Mouse (Mus musculus): ENCODE results near the gene Plekhm2. TPM values are rescaled to one million over a fixed set of nuclear protein-coding genes. Genes with fewer than 3 reads are reported as not detected.
A peak's percentile ranks its signal among the peaks of the same experiment; 100 is the strongest.

Plekhm2 gene
- polyA plus RNA-seq, 1 experiment from 2014 or later = 3.5 TPM

DNA sequence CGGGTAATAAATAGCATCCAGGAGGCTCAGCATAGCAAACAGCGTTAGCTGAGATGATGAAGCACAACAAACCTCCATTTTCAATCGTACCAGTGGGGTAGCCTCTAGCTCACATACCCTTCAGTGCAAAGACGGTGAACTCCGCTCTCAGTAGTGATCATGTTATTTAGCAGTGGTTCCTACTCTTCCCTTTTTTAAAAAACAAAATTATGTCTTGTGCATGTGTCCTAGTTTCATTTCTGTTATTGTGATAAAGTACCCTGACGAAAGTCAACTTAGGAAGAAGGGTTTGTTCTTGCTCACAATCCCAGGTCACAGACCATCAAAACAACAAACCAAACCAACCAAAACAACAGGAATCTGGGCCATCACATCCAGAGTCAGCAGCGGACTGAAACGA is 18.7 kb downstream of the Plekhm2 start:
- H3K36me3 ChIP-seq (ENCODE audit: control insufficient read depth, insufficient read depth, low read length) = peaks cover 7% of the 10 kb centered on the region
- no peaks in the 10 kb centered on the region for H3K27me3 ChIP-seq (ENCODE audit: control insufficient read depth, insufficient read depth, low read length)
- no peak overlapping the region for H3K4me2 ChIP-seq
- H3K27ac ChIP-seq (ENCODE audit: low read depth, low read length) = no peak overlapping the region
- H3K9ac ChIP-seq (ENCODE audit: low read depth, low read length) = no peak overlapping the region
- no peak for ATAC-seq (replicated peaks; ENCODE audit: insufficient number of reproducible peaks, low FRiP score, low TSS enrichment)
- H3K4me3 ChIP-seq (ENCODE audit: low read depth, low read length) = no peak overlapping the region
- 90% methylated on average over 8 of the region's 8 CpGs for WGBS (ENCODE audit: insufficient replicate concordance)
- no peaks in the 10 kb centered on the region for H3K9me3 ChIP-seq (replicated peaks; ENCODE audit: control insufficient read depth, low read length)
- H3K4me1 ChIP-seq (ENCODE audit: control insufficient read depth, insufficient read depth, low read length) = peaks cover 19% of the 10 kb centered on the region

DNA sequence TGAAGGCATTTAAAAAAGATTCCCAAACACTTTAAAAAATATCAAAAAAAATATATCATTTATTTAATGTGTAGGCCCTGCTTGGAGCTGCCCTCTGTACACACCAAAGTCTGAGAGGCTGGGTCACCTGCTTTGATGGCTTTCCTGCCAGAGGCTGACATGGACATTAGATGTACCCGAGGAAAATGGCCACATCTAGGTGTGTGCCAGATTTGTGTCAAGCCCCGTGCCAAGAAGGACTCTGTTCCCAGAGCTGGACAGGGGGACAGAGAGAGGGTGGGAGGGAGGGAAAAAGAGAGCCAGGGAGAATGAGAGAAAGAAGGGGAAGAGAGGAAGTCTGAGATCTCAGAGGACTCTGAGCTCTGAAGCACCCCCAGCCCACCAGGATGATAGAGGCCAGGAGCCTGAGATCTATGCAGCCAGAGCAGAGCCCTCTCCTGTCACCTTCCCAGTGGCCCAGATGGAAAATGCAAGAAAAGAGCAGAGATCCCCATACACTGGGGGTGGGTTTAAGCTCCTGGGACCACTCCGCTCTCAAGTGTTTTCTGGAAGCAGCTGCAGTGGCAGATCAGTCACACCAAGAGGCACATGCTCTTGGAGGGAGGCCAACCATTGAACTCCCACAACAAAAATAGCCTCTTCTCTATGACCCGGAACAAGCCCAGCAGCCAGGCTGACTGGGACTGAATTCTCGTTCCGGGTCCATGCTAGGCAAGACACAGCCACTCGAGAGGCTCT is 21.4 kb downstream of the Plekhm2 start:
- H3K27ac ChIP-seq (ENCODE audit: low read depth, low read length) = peak overlapping the region; percentile 91
- peaks cover 11% of the 10 kb centered on the region for H3K36me3 ChIP-seq (ENCODE audit: control insufficient read depth, insufficient read depth, low read length)
- H3K9ac ChIP-seq (ENCODE audit: low read depth, low read length) = no peak overlapping the region
- no peaks in the 10 kb centered on the region for H3K27me3 ChIP-seq (ENCODE audit: control insufficient read depth, insufficient read depth, low read length)
- peak overlapping the region; percentile 34 for H3K4me2 ChIP-seq
- no peaks in the 10 kb centered on the region for H3K9me3 ChIP-seq (replicated peaks; ENCODE audit: control insufficient read depth, low read length)
- ATAC-seq (replicated peaks; ENCODE audit: insufficient number of reproducible peaks, low FRiP score, low TSS enrichment) = peak; percentile 66
- peaks cover 19% of the 10 kb centered on the region for H3K4me1 ChIP-seq (ENCODE audit: control insufficient read depth, insufficient read depth, low read length)
- H3K4me3 ChIP-seq (ENCODE audit: low read depth, low read length) = no peak overlapping the region
- WGBS (ENCODE audit: insufficient replicate concordance) = 33% methylated on average over 7 of the region's 7 CpGs

DNA sequence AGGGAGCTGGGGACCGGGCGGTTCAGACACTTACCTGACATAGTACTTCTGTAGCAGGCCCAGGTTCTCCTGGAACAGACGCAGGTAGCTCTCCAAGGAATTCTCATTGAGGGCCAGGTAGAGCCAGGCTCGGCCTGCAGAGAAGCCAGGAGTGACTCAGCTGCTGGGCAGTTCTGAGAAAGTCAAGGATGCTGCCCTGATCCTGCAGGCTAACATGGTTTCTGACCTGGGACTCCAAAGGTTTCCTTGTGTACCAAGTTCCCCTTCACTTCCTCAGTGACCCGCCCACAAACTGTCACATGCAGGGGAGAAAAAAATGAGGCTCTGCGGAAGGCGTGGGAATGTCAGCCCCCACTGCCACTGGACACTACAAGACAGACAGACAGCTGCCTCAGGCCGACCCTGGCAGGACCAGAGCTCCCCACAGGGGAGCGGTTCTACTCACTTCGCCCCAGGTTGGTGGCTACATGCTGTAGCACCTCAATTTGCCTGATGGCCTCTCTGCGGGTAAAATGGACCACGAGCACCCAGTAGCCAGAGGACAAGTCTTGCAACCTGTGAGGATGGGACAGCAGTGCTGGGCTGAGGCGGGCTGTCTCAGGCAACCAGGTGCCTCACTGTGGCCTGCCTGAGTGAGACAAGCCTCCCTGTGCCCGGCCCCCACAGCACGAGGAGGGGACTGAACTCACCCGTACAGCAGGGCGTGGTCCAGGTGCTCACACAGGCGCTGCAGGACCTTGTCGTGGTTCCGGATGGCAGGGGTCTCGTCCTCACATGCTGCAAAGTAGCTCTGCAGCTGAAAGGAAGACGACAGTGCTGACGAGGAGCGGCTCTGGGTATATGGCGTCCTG is 22.5 kb downstream of the Plekhm2 start:
- 88% methylated on average over 25 of the region's 25 CpGs for WGBS (ENCODE audit: insufficient replicate concordance)

DNA sequence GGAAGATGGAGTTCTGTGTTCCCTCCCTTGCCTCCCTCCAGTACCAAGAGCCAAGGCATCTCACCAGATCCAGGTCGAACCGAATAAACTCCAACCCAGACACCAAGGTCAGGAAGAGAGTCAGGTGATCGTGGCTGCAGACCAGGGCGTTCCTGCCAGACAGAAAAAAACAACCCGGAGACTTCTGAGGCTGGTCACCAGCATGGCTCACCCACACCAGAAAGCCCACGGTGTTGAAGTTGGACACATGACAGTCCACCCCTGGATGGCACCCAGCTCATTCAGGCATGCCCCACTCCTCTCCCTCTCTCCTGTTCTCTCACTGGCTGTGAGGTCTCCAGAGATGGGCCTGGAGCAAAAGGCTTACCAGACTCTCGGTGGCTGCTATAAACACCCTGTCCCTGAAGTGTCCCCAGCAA is 23.3 kb downstream of the Plekhm2 start:
- ATAC-seq (replicated peaks; ENCODE audit: insufficient number of reproducible peaks, low FRiP score, low TSS enrichment) = no peak
- peaks cover 19% of the 10 kb centered on the region for H3K4me1 ChIP-seq (ENCODE audit: control insufficient read depth, insufficient read depth, low read length)
- no peak overlapping the region for H3K27ac ChIP-seq (ENCODE audit: low read depth, low read length)
- WGBS (ENCODE audit: insufficient replicate concordance) = 81% methylated on average over 7 of the region's 7 CpGs
- no peak overlapping the region for H3K9ac ChIP-seq (ENCODE audit: low read depth, low read length)
- peaks cover 12% of the 10 kb centered on the region for H3K36me3 ChIP-seq (ENCODE audit: control insufficient read depth, insufficient read depth, low read length)
- H3K9me3 ChIP-seq (replicated peaks; ENCODE audit: control insufficient read depth, low read length) = no peaks in the 10 kb centered on the region
- no peaks in the 10 kb centered on the region for H3K27me3 ChIP-seq (ENCODE audit: control insufficient read depth, insufficient read depth, low read length)
- H3K4me2 ChIP-seq = no peak overlapping the region
- H3K4me3 ChIP-seq (ENCODE audit: low read depth, low read length) = no peak overlapping the region

More for the DNA sequence above, 22.5 kb downstream of the Plekhm2 start:
- Histone ChIP-seq H3K4me1 (ENCODE audit: control insufficient read depth, insufficient read depth, low read length) (peaks cover 19% of the 10 kb centered on the region), H3K4me2 (no peak overlapping the region), H3K4me3 (ENCODE audit: low read depth, low read length) (no peak overlapping the region), H3K9ac (ENCODE audit: low read depth, low read length) (no peak overlapping the region), H3K27ac (ENCODE audit: low read depth, low read length) (peak overlapping the region; percentile 91; the same call in 1 of the 2 replicates), H3K27me3 (ENCODE audit: control insufficient read depth, insufficient read depth, low read length) (no peaks in the 10 kb centered on the region), H3K9me3 (replicated peaks; ENCODE audit: control insufficient read depth, low read length) (no peaks in the 10 kb centered on the region), H3K36me3 (ENCODE audit: control insufficient read depth, insufficient read depth, low read length) (peaks cover 11% of the 10 kb centered on the region)
- ATAC-seq (replicated peaks; ENCODE audit: insufficient number of reproducible peaks, low FRiP score, low TSS enrichment) = no peak

DNA sequence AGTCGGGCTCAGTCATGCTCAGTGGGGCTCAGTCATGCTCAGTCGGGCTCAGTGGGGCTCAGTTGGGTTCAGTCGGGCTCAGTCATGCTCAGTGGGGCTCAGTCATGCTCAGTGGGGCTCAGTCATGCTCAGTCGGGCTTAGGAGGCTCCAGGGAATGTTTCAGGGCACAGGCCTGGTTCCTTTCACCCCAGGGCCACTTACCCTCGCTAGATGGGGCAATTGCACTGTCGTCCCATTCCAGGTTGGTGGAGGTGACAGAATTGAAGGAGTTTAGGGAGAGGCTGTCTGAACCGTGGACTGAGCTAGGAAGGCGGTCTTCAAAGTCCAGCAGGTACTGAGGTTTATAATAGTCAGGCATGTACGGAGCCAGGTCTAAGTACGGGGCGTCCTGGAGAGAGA is 25.2 kb downstream of the Plekhm2 start:
- peaks cover 15% of the 10 kb centered on the region for H3K36me3 ChIP-seq (ENCODE audit: control insufficient read depth, insufficient read depth, low read length)
- 74% methylated on average over 11 of the region's 11 CpGs for WGBS (ENCODE audit: insufficient replicate concordance)
- ATAC-seq (replicated peaks; ENCODE audit: insufficient number of reproducible peaks, low FRiP score, low TSS enrichment) = no peak

DNA sequence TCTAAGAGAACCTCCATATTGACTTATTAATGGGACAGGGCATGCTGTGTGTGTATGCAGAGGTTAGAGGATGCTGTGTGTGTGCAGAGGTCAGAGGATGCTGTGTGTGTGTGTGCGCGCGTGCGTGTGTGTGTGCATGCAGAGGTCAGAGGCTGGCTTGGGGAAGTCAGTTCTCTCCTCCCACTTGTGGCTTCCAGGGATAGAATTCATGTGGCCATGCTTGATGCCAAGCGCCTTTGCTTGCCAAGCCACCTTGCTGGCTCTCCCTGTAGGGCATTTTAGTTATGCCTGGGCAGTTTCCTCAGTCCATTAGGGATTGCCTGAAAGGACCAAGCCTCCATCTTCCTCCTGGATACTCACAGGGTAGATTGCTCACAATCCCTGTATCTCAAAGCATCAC is 28.0 kb downstream of the Plekhm2 start:
- H3K4me2 ChIP-seq = no peak overlapping the region
- H3K4me1 ChIP-seq (ENCODE audit: control insufficient read depth, insufficient read depth, low read length) = no peaks in the 10 kb centered on the region
- no peaks in the 10 kb centered on the region for H3K9me3 ChIP-seq (replicated peaks; ENCODE audit: control insufficient read depth, low read length)
- no peaks in the 10 kb centered on the region for H3K27me3 ChIP-seq (ENCODE audit: control insufficient read depth, insufficient read depth, low read length)
- no peak overlapping the region for H3K9ac ChIP-seq (ENCODE audit: low read depth, low read length)
- peaks cover 30% of the 10 kb centered on the region for H3K36me3 ChIP-seq (ENCODE audit: control insufficient read depth, insufficient read depth, low read length)
- H3K4me3 ChIP-seq (ENCODE audit: low read depth, low read length) = no peak overlapping the region
- no peak overlapping the region for H3K27ac ChIP-seq (ENCODE audit: low read depth, low read length)
- 95% methylated on average over 5 of the region's 5 CpGs for WGBS (ENCODE audit: insufficient replicate concordance)
- no peak for ATAC-seq (replicated peaks; ENCODE audit: insufficient number of reproducible peaks, low FRiP score, low TSS enrichment)

More for the DNA sequence above, 25.2 kb downstream of the Plekhm2 start:
- Histone ChIP-seq H3K27me3 (ENCODE audit: control insufficient read depth, insufficient read depth, low read length) (no peaks in the 10 kb centered on the region), H3K9me3 (replicated peaks; ENCODE audit: control insufficient read depth, low read length) (no peaks in the 10 kb centered on the region), H3K9ac (ENCODE audit: low read depth, low read length) (no peak overlapping the region), H3K27ac (ENCODE audit: low read depth, low read length) (no peak overlapping the region), H3K4me3 (ENCODE audit: low read depth, low read length) (no peak overlapping the region), H3K4me2 (no peak overlapping the region), H3K4me1 (ENCODE audit: control insufficient read depth, insufficient read depth, low read length) (peaks cover 19% of the 10 kb centered on the region)

DNA sequence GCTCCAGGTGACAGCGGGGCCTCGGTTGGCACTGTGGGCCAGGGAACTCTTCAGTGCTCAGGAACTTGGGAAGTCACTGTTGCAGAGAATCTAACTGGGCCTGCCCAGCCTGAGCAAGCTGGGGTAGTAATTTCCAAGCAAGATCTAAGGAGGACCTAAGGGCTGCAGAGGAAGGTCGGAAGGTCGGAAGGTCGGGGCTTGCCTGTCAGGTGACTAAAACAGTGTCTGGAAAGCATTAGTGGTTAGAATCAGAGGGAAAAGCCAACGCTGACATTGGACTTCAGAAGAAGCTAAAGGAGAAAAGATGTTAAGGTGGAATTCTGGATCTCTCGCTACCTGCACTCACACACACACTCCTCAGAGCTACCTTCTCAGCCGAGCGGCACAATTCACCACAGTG is 28.7 kb downstream of the Plekhm2 start:
- H3K9me3 ChIP-seq (replicated peaks; ENCODE audit: control insufficient read depth, low read length) = no peaks in the 10 kb centered on the region

DNA sequence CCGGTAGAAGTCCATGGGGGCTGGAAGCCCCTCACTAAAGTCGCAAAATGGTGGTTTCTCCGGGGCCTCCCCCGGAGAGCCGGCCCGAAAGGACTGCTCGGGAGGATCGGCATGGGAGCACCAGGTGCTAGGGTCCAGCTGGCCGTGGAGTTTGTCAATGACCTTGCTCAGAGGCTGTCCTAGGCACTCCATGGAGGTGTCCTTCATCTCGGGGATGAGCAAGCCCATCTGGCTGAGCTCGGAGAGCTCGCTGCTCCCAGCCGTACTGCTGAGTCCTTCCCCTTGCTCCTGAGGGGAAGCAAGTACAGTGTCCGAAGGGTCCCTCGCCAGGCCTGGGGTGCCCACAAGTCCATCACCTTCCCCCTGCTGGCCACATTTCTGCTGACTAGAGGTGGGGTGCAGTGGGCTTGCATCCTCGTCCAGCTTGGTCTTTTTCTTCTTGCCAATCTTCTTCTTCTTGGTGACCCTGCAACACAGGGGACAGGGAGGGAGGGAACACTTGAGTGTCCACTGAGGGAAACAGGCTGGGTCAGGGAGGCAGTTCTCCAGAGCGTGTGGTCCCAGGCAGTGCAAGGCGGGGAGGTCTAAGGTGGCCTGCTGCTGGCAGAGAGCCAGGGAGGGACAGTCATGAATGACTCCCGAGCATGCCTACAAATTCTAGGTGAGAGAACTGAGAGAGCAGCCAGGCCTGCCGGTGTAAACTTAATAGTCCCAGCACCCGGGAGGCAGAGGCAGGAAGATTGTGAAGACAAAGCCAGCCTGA is 32.4 kb downstream of the Plekhm2 start:
- no peak overlapping the region for H3K4me2 ChIP-seq
- no peak overlapping the region for H3K9ac ChIP-seq (ENCODE audit: low read depth, low read length)
- WGBS (ENCODE audit: insufficient replicate concordance) = 86% methylated on average over 21 of the region's 21 CpGs
- no peaks in the 10 kb centered on the region for H3K9me3 ChIP-seq (replicated peaks; ENCODE audit: control insufficient read depth, low read length)
- H3K27ac ChIP-seq (ENCODE audit: low read depth, low read length) = no peak overlapping the region
- H3K4me1 ChIP-seq (ENCODE audit: control insufficient read depth, insufficient read depth, low read length) = no peaks in the 10 kb centered on the region; the same call in 1 of the 2 replicates
- no peak for ATAC-seq (replicated peaks; ENCODE audit: insufficient number of reproducible peaks, low FRiP score, low TSS enrichment)
- no peak overlapping the region for H3K4me3 ChIP-seq (ENCODE audit: low read depth, low read length)
- H3K27me3 ChIP-seq (ENCODE audit: control insufficient read depth, insufficient read depth, low read length) = no peaks in the 10 kb centered on the region
- H3K36me3 ChIP-seq (ENCODE audit: control insufficient read depth, insufficient read depth, low read length) = peaks cover 48% of the 10 kb centered on the region

More for the DNA sequence above, 28.7 kb downstream of the Plekhm2 start:
- Histone ChIP-seq H3K4me2 (no peak overlapping the region), H3K27ac (ENCODE audit: low read depth, low read length) (no peak overlapping the region), H3K36me3 (ENCODE audit: control insufficient read depth, insufficient read depth, low read length) (peaks cover 34% of the 10 kb centered on the region), H3K4me3 (ENCODE audit: low read depth, low read length) (no peak overlapping the region), H3K9ac (ENCODE audit: low read depth, low read length) (no peak overlapping the region), H3K27me3 (ENCODE audit: control insufficient read depth, insufficient read depth, low read length) (no peaks in the 10 kb centered on the region), H3K4me1 (ENCODE audit: control insufficient read depth, insufficient read depth, low read length) (no peaks in the 10 kb centered on the region)
- WGBS (ENCODE audit: insufficient replicate concordance) = 77% methylated on average over 9 of the region's 9 CpGs
- no peak for ATAC-seq (replicated peaks; ENCODE audit: insufficient number of reproducible peaks, low FRiP score, low TSS enrichment)
